Mouse (Mus musculus) inflammation-experienced regulatory T-cells, adult 6 months (primary cell): Measurements from ENCODE around the gene Hoga1. TPM values are rescaled to one million over a fixed set of nuclear protein-coding genes. Genes with fewer than 3 reads are reported as not detected.
"Not testable (repeated sequence)": the region's sequence is repeated elsewhere in the genome, so short reads cannot be mapped to it uniquely, and the experiment has no call there.

Experiments
- ATAC-seq: one replicate; pipeline ENCODE4 v1.8.0; 2017
- polyA plus RNA-seq, 3 experiments: library from polyadenylated mRNA; unstranded; fragments of 100-300 nt; shearing (Covaris generic); gene quantifications; one replicate each; pipeline ENCODE4 v1.2.1; 2017

The Hoga1 gene
- polyA plus RNA-seq, 3 experiments from 2014 or later = not detected

- no peak for ATAC-seq
These were observed 26.6 kb downstream of the Hoga1 start for GRCm38 (mm10) chr19:42071886-42072608.

GRCm38 (mm10) chr19:42072802-42073201, 27.4 kb downstream of the Hoga1 start:
- ATAC-seq = no peak

- no peak for ATAC-seq
These were observed 29.6 kb downstream of the Hoga1 start for GRCm38 (mm10) chr19:42075051-42075450.

GRCm38 (mm10) chr19:42075992-42076391, 30.6 kb downstream of the Hoga1 start:
- no peak for ATAC-seq

GRCm38 (mm10) chr19:42078566-42078965, 33.2 kb downstream of the Hoga1 start:
- no peak for ATAC-seq

- no peak for ATAC-seq
These were observed 33.6 kb downstream of the Hoga1 start for GRCm38 (mm10) chr19:42079006-42079405.

- no peak for ATAC-seq
These were observed 34.5 kb downstream of the Hoga1 start for GRCm38 (mm10) chr19:42079950-42080349.

- ATAC-seq = no peak
These were observed 35.1 kb downstream of the Hoga1 start for GRCm38 (mm10) chr19:42080469-42080868.

GRCm38 (mm10) chr19:42081613-42082012, 36.2 kb downstream of the Hoga1 start:
- ATAC-seq = not testable (repeated sequence)

- ATAC-seq = no peak
These were observed 40.3 kb downstream of the Hoga1 start for GRCm38 (mm10) chr19:42085690-42086089.

- no peak for ATAC-seq
These were observed 40.8 kb downstream of the Hoga1 start, which contains the start of gene Morn4 for GRCm38 (mm10) chr19:42086166-42086565. Morn4 (minus strand) TSS chr19:42086357.

GRCm38 (mm10) chr19:42089103-42089747, 43.8 kb downstream of the Hoga1 start:
- peak; percentile 51 for ATAC-seq

GRCm38 (mm10) chr19:42089748-42090595, 44.6 kb downstream of the Hoga1 start, which contains the start of gene Pi4k2a:
Pi4k2a (plus strand) TSS chr19:42090470.
- peak; percentile 94 for ATAC-seq

GRCm38 (mm10) chr19:42090637-42091141, 45.3 kb downstream of the Hoga1 start:
- ATAC-seq = peak; percentile 11

GRCm38 (mm10) chr19:42099406-42099805, 54.0 kb downstream of the Hoga1 start:
- no peak for ATAC-seq

- no peak for ATAC-seq
These were observed 59.3 kb downstream of the Hoga1 start for GRCm38 (mm10) chr19:42104681-42105080.

GRCm38 (mm10) chr19:42115783-42116335, 70.4 kb downstream of the Hoga1 start:
- no peak for ATAC-seq

- no peak for ATAC-seq
These were observed 72.7 kb downstream of the Hoga1 start for GRCm38 (mm10) chr19:42118142-42118541.

GRCm38 (mm10) chr19:42118596-42118995, 73.2 kb downstream of the Hoga1 start:
- ATAC-seq = no peak

GRCm38 (mm10) chr19:42120451-42120850, 75.0 kb downstream of the Hoga1 start:
- ATAC-seq = no peak
